Mouse (Mus musculus) ES-Bruce4 (cell line): ENCODE data around the gene Atp5s. TPM values are rescaled to one million over a fixed set of nuclear protein-coding genes. Genes with fewer than 3 reads are reported as not detected.
A peak's percentile ranks its signal among the peaks of the same experiment; 100 is the strongest.

Experiments
- H3K27ac ChIP-seq: 2 replicates; pipeline ENCODE4 v1.5.1; 2012; ENCODE audit warnings: low read length, inconsistent platforms; ENCODE audit not compliant: insufficient read depth
- H3K27me3 ChIP-seq: 2 replicates; pipeline ENCODE4 v1.6.1; 2012; ENCODE audit warnings: mild to moderate bottlenecking, low read length, inconsistent platforms; ENCODE audit not compliant: control insufficient read depth, poor library complexity, insufficient read depth, severe bottlenecking
- H3K36me3 ChIP-seq: 2 replicates; pipeline ENCODE4 v1.6.1; 2012; ENCODE audit warnings: inconsistent platforms, mild to moderate bottlenecking, low read length, moderate library complexity; ENCODE audit not compliant: control insufficient read depth, poor library complexity, insufficient read depth, severe bottlenecking
- H3K4me1 ChIP-seq: one replicate; pipeline ENCODE4 v1.8.1; 2011; ENCODE audit warnings: low read length; ENCODE audit not compliant: control insufficient read depth, insufficient read depth
- H3K4me3 ChIP-seq: 2 replicates; pipeline ENCODE4 v1.5.1; 2011; ENCODE audit warnings: low read depth, mild to moderate bottlenecking, low read length
- H3K9ac ChIP-seq: 2 replicates; pipeline ENCODE4 v1.6.1; 2012; ENCODE audit warnings: low read depth, mild to moderate bottlenecking, inconsistent platforms; ENCODE audit not compliant: poor library complexity, severe bottlenecking
- H3K9me3 ChIP-seq: replicated peaks from 2 replicates; pipeline ENCODE4 v1.6.1; 2012; ENCODE audit warnings: mild to moderate bottlenecking, low read length, inconsistent platforms; ENCODE audit not compliant: control insufficient read depth, poor library complexity, insufficient read depth, severe bottlenecking
- CTCF ChIP-seq: IDR thresholded peaks from one replicate; pipeline ENCODE4 v1.8.1; 2011; ENCODE audit warnings: low read depth, low read length
- EP300 ChIP-seq: IDR thresholded peaks from 2 replicates; pipeline ENCODE4 v1.6.1; 2011; ENCODE audit warnings: low read depth, low read length; ENCODE audit not compliant: insufficient read depth
- POLR2A ChIP-seq: IDR thresholded peaks from one replicate; pipeline ENCODE4 v1.8.1; 2011; ENCODE audit warnings: low read length; ENCODE audit not compliant: insufficient read depth
- polyA plus RNA-seq: library from polyadenylated mRNA; stranded (reverse); fragments of >200 nt; gene quantifications from 2 replicates; pipeline ENCODE4 v1.2.4, GENCODE M21; 2011; ENCODE audit warnings: low read depth; ENCODE audit not compliant: missing spikeins, insufficient read depth, insufficient read length

Gene Atp5s
- polyA plus RNA-seq, 1 experiment: 28.4 TPM

- H3K36me3 ChIP-seq: no peaks in the 10 kb centered on the region; the same call in 1 of the 2 replicates
- H3K4me3 ChIP-seq: no peak overlapping the region
- H3K4me1 ChIP-seq: no peaks in the 10 kb centered on the region
- H3K27ac ChIP-seq: no peak overlapping the region
- no peaks in the 10 kb centered on the region for H3K9me3 ChIP-seq
- no peak overlapping the region for H3K9ac ChIP-seq
- TF ChIP-seq EP300 (no peak), CTCF (peak; percentile 10)
- H3K27me3 ChIP-seq: no peaks in the 10 kb centered on the region
Measured at GRCm38 (mm10) chr12:69696746-69697145, 28.0 kb upstream of the Atp5s start.

GRCm38 (mm10) chr12:69698352-69698751 lies 26.4 kb upstream of the Atp5s start:
- Histone ChIP-seq H3K36me3 (no peaks in the 10 kb centered on the region; the same call in 1 of the 2 replicates), H3K27me3 (no peaks in the 10 kb centered on the region), H3K9ac (no peak overlapping the region), H3K27ac (no peak overlapping the region), H3K9me3 (no peaks in the 10 kb centered on the region), H3K4me3 (no peak overlapping the region), H3K4me1 (no peaks in the 10 kb centered on the region)
- TF ChIP-seq CTCF (no peak), POLR2A (no peak), EP300 (no peak)

GRCm38 (mm10) chr12:69704799-69705458 lies 19.8 kb upstream of the Atp5s start:
- TF ChIP-seq EP300 (no peak), POLR2A (no peak), CTCF (no peak)
- no peaks in the 10 kb centered on the region for H3K9me3 ChIP-seq
- H3K36me3 ChIP-seq: 0 out of 2 replicates have a peak, but pooled peaks cover 2% of the 10 kb centered on the region
- no peaks in the 10 kb centered on the region for H3K27me3 ChIP-seq
- no peak overlapping the region for H3K9ac ChIP-seq
- no peak overlapping the region for H3K4me3 ChIP-seq
- H3K4me1 ChIP-seq: no peaks in the 10 kb centered on the region
- no peak overlapping the region for H3K27ac ChIP-seq

GRCm38 (mm10) chr12:69713628-69714027 lies 11.1 kb upstream of the Atp5s start:
- no peak overlapping the region for H3K4me3 ChIP-seq
- H3K36me3 ChIP-seq: peaks cover 8% of the 10 kb centered on the region
- peaks cover 24% of the 10 kb centered on the region for H3K9me3 ChIP-seq
- no peak for TF ChIP-seq POLR2A
- no peak for TF ChIP-seq CTCF
- TF ChIP-seq EP300: no peak
- no peak overlapping the region for H3K27ac ChIP-seq
- H3K9ac ChIP-seq: no peak overlapping the region
- H3K4me1 ChIP-seq: no peaks in the 10 kb centered on the region
- H3K27me3 ChIP-seq: no peaks in the 10 kb centered on the region

GRCm38 (mm10) chr12:69722857-69723256 lies 1.9 kb upstream of the Atp5s start:
- Histone ChIP-seq H3K36me3 (peaks cover 16% of the 10 kb centered on the region), H3K9ac (no peak overlapping the region), H3K27me3 (no peaks in the 10 kb centered on the region), H3K4me1 (peaks cover 2% of the 10 kb centered on the region), H3K27ac (no peak overlapping the region), H3K4me3 (no peak overlapping the region), H3K9me3 (peaks cover 39% of the 10 kb centered on the region)
- TF ChIP-seq POLR2A (no peak), CTCF (no peak), EP300 (no peak)

GRCm38 (mm10) chr12:69723376-69723775 lies 1.4 kb upstream of the Atp5s start:
- H3K9me3 ChIP-seq: peaks cover 34% of the 10 kb centered on the region
- TF ChIP-seq POLR2A (no peak), EP300 (no peak), CTCF (no peak)
- no peak overlapping the region for H3K9ac ChIP-seq
- H3K27ac ChIP-seq: no peak overlapping the region
- peaks cover 12% of the 10 kb centered on the region for H3K36me3 ChIP-seq
- no peaks in the 10 kb centered on the region for H3K27me3 ChIP-seq
- peaks cover 2% of the 10 kb centered on the region for H3K4me1 ChIP-seq
- peak overlapping the region; percentile 89 for H3K4me3 ChIP-seq
